Mouse (Mus musculus) heart, embryonic 12.5 days (tissue): Measurements from ENCODE around the gene Cux1. TPM values are rescaled to one million over a fixed set of nuclear protein-coding genes. Genes with fewer than 3 reads are reported as not detected.

Experiments used
- ATAC-seq: fragments of 200-750 bp; cut with Nextera tagmentation; 2 replicates; pipeline ENCODE4 v1.8.0; 2017; ENCODE audit warnings: moderate TSS enrichment, moderate library complexity; ENCODE audit not compliant: insufficient number of reproducible peaks, low FRiP score
- H3K27ac ChIP-seq: fragments of 300-500 bp; sonication (generic); 2 replicates; pipeline ENCODE4 v1.5.1; 2016; ENCODE audit warnings: mild to moderate bottlenecking, moderate library complexity; ENCODE audit not compliant: poor library complexity, severe bottlenecking
- H3K27me3 ChIP-seq: fragments of 300-500 bp; sonication (generic); replicated peaks from 2 replicates; pipeline ENCODE4 v1.6.1; 2016; ENCODE audit warnings: mild to moderate bottlenecking, moderate library complexity
- H3K36me3 ChIP-seq: fragments of 300-500 bp; sonication (generic); 2 replicates; pipeline ENCODE4 v1.6.1; 2016; ENCODE audit warnings: mild to moderate bottlenecking, moderate library complexity
- H3K4me1 ChIP-seq: fragments of 300-500 bp; sonication (generic); replicated peaks from 2 replicates; pipeline ENCODE4 v1.6.1; 2016; ENCODE audit warnings: mild to moderate bottlenecking
- H3K4me2 ChIP-seq: fragments of 300-500 bp; sonication (generic); 2 replicates; pipeline ENCODE4 v1.6.1; 2016; ENCODE audit warnings: mild to moderate bottlenecking, moderate library complexity
- H3K4me3 ChIP-seq: fragments of 300-500 bp; sonication (generic); 2 replicates; pipeline ENCODE4 v1.5.1; 2016; ENCODE audit warnings: mild to moderate bottlenecking
- H3K9ac ChIP-seq: fragments of 300-500 bp; sonication (generic); 2 replicates; pipeline ENCODE4 v1.6.1; 2016; ENCODE audit warnings: mild to moderate bottlenecking, moderate library complexity
- H3K9me3 ChIP-seq: fragments of 300-500 bp; sonication (generic); replicated peaks from 2 replicates; pipeline ENCODE4 v1.6.1; 2016; ENCODE audit warnings: mild to moderate bottlenecking, moderate library complexity
- WGBS: fragments of 180-500 bp; shearing (Covaris S2); methylation state at CpG from one replicate; pipeline ENCODE4 v1.1.7; 2016; 5-methylcytosine and 5-hydroxymethylcytosine counted together
- polyA plus RNA-seq: library from polyadenylated mRNA; unstranded; fragments of >200 nt; fragmentation: Nextera tagmentation; extraction: Ambion mirVana; gene quantifications from 2 replicates; pipeline ENCODE4 v1.2.1, GENCODE M21; 2016

The Cux1 gene
- polyA plus RNA-seq, 1 experiment from 2014 or later, result 81.0 TPM

- 31% methylated on average over 7 of the region's 7 CpGs for WGBS
These were observed 109.0 kb downstream of the Cux1 start for GRCm38 (mm10) chr5:136458102-136458863.

GRCm38 (mm10) chr5:136456395-136456794 lies 110.9 kb downstream of the Cux1 start:
- H3K36me3 ChIP-seq, result no peaks in the 10 kb centered on the region
- H3K4me2 ChIP-seq, result no peak overlapping the region
- 66% methylated on average over 4 of the region's 4 CpGs for WGBS
- no peak for ATAC-seq
- H3K9me3 ChIP-seq, result no peaks in the 10 kb centered on the region
- no peaks in the 10 kb centered on the region for H3K27me3 ChIP-seq
- peaks cover 54% of the 10 kb centered on the region for H3K4me1 ChIP-seq
- H3K27ac ChIP-seq, result 0 out of 2 replicates have a peak overlapping the region, but pooled peaks have one; percentile 23
- H3K9ac ChIP-seq, result no peak overlapping the region
- H3K4me3 ChIP-seq, result no peak overlapping the region

More at GRCm38 (mm10) chr5:136458102-136458863, 109.0 kb downstream of the Cux1 start:
- no peak overlapping the region for H3K4me3 ChIP-seq
- peak overlapping the region; percentile 31; the same call in 1 of the 2 replicates for H3K9ac ChIP-seq
- peaks cover 67% of the 10 kb centered on the region for H3K4me1 ChIP-seq
- H3K9me3 ChIP-seq, result no peaks in the 10 kb centered on the region
- H3K27ac ChIP-seq, result peak overlapping the region; percentile 63
- no peak overlapping the region for H3K4me2 ChIP-seq
- no peak for ATAC-seq
- H3K27me3 ChIP-seq, result no peaks in the 10 kb centered on the region
- H3K36me3 ChIP-seq, result no peaks in the 10 kb centered on the region

- H3K27ac ChIP-seq, result no peak overlapping the region
- H3K4me1 ChIP-seq, result peaks cover 32% of the 10 kb centered on the region
- no peak overlapping the region for H3K4me2 ChIP-seq
- no peak for ATAC-seq
- H3K27me3 ChIP-seq, result no peaks in the 10 kb centered on the region
- 98% methylated on average over 3 of the region's 3 CpGs for WGBS
- no peaks in the 10 kb centered on the region for H3K9me3 ChIP-seq
- H3K4me3 ChIP-seq, result no peak overlapping the region
- peaks cover 7% of the 10 kb centered on the region; the same call in 1 of the 2 replicates for H3K36me3 ChIP-seq
- no peak overlapping the region for H3K9ac ChIP-seq
These were observed 114.6 kb downstream of the Cux1 start for GRCm38 (mm10) chr5:136452681-136453080.

GRCm38 (mm10) chr5:136449801-136450200 lies 117.5 kb downstream of the Cux1 start:
- Histone ChIP-seq H3K27ac (no peak overlapping the region), H3K36me3 (peaks cover 7% of the 10 kb centered on the region; the same call in 1 of the 2 replicates), H3K9me3 (no peaks in the 10 kb centered on the region), H3K27me3 (no peaks in the 10 kb centered on the region), H3K4me3 (no peak overlapping the region), H3K9ac (no peak overlapping the region), H3K4me2 (no peak overlapping the region), H3K4me1 (peaks cover 31% of the 10 kb centered on the region)
- ATAC-seq, result no peak

- peaks cover 57% of the 10 kb centered on the region for H3K4me1 ChIP-seq
- H3K9ac ChIP-seq, result no peak overlapping the region
- no peaks in the 10 kb centered on the region for H3K9me3 ChIP-seq
- H3K27ac ChIP-seq, result peak overlapping the region; percentile 45; the same call in 1 of the 2 replicates
- H3K27me3 ChIP-seq, result no peaks in the 10 kb centered on the region
- H3K36me3 ChIP-seq, result peaks cover 7% of the 10 kb centered on the region; the same call in 1 of the 2 replicates
- H3K4me2 ChIP-seq, result no peak overlapping the region
- ATAC-seq, result no peak
- H3K4me3 ChIP-seq, result no peak overlapping the region
- 55% methylated on average over 5 of the region's 5 CpGs for WGBS
These were observed 121.3 kb downstream of the Cux1 start for GRCm38 (mm10) chr5:136445967-136446366.

- WGBS, result 50% methylated on average over 11 of the region's 11 CpGs
- no peak overlapping the region for H3K9ac ChIP-seq
- no peaks in the 10 kb centered on the region for H3K9me3 ChIP-seq
- H3K27ac ChIP-seq, result peak overlapping the region; percentile 44; the same call in 1 of the 2 replicates
- H3K36me3 ChIP-seq, result 0 out of 2 replicates have a peak, but pooled peaks cover 5% of the 10 kb centered on the region
- ATAC-seq, result no peak; the same call in 1 of the 2 replicates
- H3K4me1 ChIP-seq, result peaks cover 54% of the 10 kb centered on the region
- no peak overlapping the region for H3K4me2 ChIP-seq
- H3K27me3 ChIP-seq, result no peaks in the 10 kb centered on the region
- no peak overlapping the region for H3K4me3 ChIP-seq
These were observed 124.8 kb downstream of the Cux1 start for GRCm38 (mm10) chr5:136442238-136443187.

GRCm38 (mm10) chr5:136429647-136430046 lies 137.6 kb downstream of the Cux1 start:
- H3K4me3 ChIP-seq, result no peak overlapping the region
- no peak for ATAC-seq
- peak overlapping the region; percentile 90; the same call in 1 of the 2 replicates for H3K27ac ChIP-seq
- H3K9me3 ChIP-seq, result no peaks in the 10 kb centered on the region
- H3K4me1 ChIP-seq, result peaks cover 55% of the 10 kb centered on the region
- H3K4me2 ChIP-seq, result no peak overlapping the region
- whole genome bisulfite sequencing, result 60% methylated on average over 4 of the region's 4 CpGs
- no peaks in the 10 kb centered on the region for H3K36me3 ChIP-seq
- no peaks in the 10 kb centered on the region for H3K27me3 ChIP-seq
- H3K9ac ChIP-seq, result no peak overlapping the region

- Histone ChIP-seq H3K4me3 (no peak overlapping the region), H3K9me3 (no peaks in the 10 kb centered on the region), H3K27ac (peak overlapping the region; percentile 90), H3K27me3 (no peaks in the 10 kb centered on the region), H3K4me2 (peak overlapping the region; percentile 45), H3K4me1 (peaks cover 47% of the 10 kb centered on the region), H3K9ac (peak overlapping the region; percentile 13; the same call in 1 of the 2 replicates), H3K36me3 (no peaks in the 10 kb centered on the region)
- ATAC-seq, result peak; percentile 48; the same call in 1 of the 2 replicates
- 28% methylated on average over 6 of the region's 6 CpGs for WGBS
These were observed 138.7 kb downstream of the Cux1 start for GRCm38 (mm10) chr5:136428498-136429060.

GRCm38 (mm10) chr5:136427772-136428497 lies 139.4 kb downstream of the Cux1 start:
- no peak overlapping the region for H3K4me3 ChIP-seq
- H3K9me3 ChIP-seq, result no peaks in the 10 kb centered on the region
- H3K36me3 ChIP-seq, result peaks cover 6% of the 10 kb centered on the region; the same call in 1 of the 2 replicates
- peak overlapping the region; percentile 90 for H3K27ac ChIP-seq
- 0 out of 2 replicates have a peak overlapping the region, but pooled peaks have one; percentile 7 for H3K9ac ChIP-seq
- WGBS, result 23% methylated on average over 13 of the region's 13 CpGs
- peak; percentile 38 for ATAC-seq
- H3K27me3 ChIP-seq, result no peaks in the 10 kb centered on the region
- H3K4me2 ChIP-seq, result peak overlapping the region; percentile 45
- peaks cover 45% of the 10 kb centered on the region for H3K4me1 ChIP-seq

- Histone ChIP-seq H3K9ac (0 out of 2 replicates have a peak overlapping the region, but pooled peaks have one; percentile 7), H3K4me2 (peak overlapping the region; percentile 45), H3K27ac (peak overlapping the region; percentile 90), H3K4me3 (no peak overlapping the region), H3K4me1 (peaks cover 48% of the 10 kb centered on the region), H3K9me3 (no peaks in the 10 kb centered on the region), H3K36me3 (peaks cover 6% of the 10 kb centered on the region; the same call in 1 of the 2 replicates), H3K27me3 (no peaks in the 10 kb centered on the region)
- 46% methylated on average over 4 of the region's 4 CpGs for WGBS
- no peak for ATAC-seq
These were observed 140.0 kb downstream of the Cux1 start for GRCm38 (mm10) chr5:136427121-136427771.
